Mouse (Mus musculus): Measurements from ENCODE around the gene Cd164.

The Cd164 gene

DNA sequence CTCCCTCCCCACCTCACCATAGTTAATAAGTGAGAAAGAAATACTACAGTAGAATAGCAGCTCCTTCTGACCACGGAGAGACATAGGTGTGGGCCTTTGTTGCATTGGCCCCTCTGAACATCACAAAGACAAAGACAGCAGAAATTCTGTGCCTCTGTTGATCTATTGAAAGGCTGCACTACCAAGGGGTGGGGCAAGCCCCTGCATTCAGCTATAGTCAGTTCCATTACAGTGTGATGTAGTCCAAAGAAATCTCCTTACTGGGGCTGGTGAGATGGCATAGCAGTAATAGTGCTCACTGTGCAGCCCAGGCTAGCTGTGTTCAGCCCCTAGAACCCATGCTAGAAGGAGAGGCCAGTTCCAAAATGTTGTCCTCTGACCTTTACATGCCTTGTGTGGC, 14.2 kb upstream of the Cd164 start:
- DNase-seq, result no peak

DNA sequence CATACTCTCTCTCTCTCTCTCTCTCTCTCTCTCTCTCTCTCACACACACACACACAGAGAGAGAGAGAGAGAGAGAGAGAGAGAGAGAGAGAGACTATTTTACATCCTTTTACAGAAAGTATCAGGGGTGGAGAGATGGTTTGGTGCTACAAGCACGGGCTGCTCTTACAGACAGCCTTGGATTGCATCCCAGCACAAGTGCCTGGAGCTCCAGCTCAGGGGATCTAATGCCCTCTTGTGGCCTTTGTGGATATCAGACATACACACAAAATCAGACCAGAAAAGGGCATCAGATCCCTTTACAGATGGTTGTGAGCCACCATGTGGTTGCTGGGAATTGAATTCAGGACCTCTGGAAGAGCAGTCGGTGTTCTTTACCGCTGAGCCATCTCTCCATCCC, 13.8 kb upstream of the Cd164 start:
- DNase-seq, result peak; percentile 87

DNA sequence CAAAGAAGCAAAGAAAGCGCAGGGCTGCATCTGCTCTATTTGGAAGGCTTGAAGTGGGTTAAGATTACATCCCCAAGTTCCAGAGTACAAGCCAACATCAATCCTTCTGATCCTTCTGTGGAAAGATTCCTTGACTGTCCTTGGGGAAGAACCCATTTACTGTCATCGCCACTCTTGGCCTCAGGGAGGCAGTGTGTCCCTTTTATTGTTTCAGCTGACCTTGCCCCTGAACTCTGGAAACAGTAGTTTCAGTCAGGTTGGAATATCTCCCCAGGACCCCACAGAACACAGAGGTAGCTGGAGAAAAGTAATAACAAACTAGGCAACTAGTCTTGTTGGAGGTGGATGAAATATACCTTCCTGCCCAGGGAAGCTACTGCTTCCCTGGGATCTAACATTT, 10.1 kb upstream of the Cd164 start:
- peak in 1 of 2 experiments; percentile 48 for DNase-seq

DNA sequence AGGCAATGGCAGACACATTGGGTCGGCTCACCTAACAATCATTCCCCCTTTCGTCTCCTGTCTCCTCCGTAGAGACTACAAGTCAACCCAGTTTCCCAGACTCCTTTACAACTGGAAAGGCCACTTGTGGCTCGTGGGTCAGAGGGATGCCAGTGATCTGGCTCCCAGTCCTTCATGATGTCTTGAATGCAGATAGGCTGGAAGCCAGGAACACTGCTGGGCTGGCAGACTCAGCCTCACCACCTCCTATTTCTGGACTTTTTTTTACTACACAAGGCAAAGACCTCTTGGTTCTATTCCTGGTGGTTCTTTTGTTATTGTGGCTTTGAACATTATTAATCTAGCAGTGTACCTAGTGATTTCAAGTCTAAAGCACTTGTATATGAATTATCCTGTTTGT, 4.9 kb upstream of the Cd164 start:
- no peak for DNase-seq

DNA sequence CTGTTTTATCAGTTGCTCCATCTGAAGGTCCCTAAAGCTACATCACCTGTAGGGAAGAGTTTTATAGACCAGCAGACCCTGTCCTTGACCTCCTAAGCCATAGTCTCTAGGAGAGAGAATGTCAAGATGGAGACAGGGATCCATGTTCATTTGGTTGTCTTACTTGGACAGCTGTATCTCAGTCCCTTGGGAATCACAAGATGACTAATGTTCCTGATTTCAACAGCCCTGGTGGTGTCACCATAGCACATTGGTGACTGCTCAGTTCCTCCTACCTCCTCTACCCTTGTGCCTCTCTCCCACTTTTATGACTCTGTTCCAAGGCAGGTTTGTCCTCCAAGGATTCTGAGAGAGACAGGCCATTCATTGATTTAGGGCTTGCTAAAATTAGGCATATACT, 4.3 kb upstream of the Cd164 start:
- DNase-seq, result no peak

DNA sequence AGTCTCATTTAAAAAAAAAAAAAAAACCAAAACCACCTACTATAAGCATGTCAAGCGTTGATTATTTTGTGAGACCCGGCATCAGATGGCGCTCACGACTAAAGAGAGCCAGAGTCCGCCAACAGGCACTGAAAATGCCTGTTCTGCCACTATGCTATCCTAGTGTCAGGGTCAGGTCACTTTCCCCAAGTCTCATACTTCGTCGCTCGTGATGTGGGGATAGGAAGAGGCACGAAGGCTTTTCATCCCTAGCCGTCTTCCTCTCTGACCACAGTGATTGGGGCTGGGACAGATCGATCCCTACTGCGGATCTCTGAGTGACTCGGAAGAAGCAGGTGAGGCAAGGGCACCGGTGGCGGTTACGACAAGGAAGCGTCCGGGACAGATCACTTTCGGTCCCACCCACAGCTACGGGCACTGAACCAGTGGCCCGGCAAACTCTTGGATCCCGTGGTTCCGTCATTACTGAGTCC, 670 bp upstream of the Cd164 start:
- DNase-seq, result peak; percentile 80 to 83

DNA sequence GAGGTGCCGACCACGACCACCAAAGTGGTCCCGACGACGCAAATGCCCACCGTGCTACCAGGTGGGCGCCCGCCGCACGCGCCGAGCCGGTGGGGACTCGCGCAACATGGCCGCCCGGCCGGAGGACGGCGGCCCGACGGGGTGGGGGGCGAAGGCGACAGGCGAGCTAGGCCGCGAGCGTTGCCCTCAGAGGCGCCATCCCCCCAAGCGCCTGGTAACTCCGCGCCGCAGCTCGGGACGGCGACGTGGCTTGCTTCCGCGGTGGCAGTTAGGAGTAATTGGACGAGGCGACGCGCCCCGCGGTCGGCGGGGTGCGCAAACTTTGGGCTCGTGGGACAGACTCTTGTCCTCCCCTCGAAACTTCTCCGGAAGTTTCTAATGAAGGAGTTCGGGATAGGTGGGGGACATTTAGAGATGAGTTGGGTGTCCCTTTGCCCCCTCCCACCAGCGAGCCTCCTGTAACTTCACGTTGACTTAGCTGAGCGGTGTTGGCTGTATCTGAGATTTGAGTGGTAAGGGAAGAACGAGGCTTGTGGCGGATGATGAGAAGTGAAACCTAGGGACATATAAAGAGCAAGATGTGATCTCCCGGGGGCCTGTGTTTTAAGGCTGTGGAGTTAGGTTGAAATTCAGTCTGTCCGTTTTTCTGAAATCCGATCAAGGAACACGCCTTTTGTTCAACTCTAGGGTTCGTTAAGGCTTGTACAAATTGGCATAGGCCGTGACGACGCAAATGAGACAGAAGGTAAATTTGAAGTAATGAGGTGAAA, 611 bp downstream of the Cd164 start:
- DNase-seq, result peak; percentile 67 to 71

DNA sequence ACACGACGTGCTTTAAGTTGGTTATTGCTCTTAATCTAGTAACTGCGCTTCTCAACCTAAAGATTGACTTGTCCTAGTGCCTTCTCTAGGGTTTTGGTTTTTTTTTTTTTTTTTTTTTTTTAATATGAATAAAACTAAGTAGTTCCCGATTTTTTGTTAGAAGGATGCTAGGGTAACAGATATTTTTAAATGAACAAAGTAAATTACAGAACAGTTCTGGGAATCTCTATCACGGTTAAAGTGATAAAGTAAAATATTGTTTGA, 1.1 kb downstream of the Cd164 start:
- DNase-seq, result no peak

DNA sequence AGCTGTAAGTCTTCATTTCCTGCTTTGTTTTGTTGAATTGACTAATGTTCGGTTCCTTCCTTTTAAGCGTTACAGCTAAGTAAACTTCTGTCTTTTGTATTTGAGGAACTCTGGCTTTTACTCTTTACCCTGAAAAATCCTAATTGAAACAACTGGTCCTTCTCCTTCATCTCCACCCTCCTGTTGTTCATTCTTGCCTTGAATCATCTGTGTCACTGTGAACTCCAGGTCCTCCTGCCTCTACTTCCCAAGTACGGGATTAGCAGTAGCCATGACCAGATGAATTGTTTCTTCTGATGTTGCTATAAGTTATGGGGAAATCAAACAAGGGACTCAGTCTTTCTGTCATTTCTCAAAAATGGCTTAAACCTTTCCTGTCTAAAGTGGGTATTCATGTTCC, 4.2 kb downstream of the Cd164 start:
- DNase-seq, result no peak

DNA sequence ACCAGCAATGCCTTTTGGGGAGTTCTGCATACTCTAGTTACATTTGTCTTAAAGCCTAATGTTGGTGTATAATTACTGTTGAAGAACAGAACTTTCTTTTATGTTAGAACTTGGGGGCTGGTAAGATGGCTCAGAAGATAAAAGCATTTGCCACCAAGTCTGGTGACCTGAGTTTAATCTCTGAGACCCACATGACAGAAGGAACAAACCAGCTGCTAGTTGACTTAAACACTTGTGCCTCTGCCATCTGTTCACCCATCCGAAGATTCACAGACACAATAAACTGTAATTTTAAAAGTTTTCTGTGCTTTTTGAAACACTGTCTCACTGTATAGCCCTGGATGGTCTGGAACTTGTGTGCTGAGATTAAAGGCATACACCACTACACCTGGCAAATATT, 6.5 kb downstream of the Cd164 start:
- no peak for DNase-seq

DNA sequence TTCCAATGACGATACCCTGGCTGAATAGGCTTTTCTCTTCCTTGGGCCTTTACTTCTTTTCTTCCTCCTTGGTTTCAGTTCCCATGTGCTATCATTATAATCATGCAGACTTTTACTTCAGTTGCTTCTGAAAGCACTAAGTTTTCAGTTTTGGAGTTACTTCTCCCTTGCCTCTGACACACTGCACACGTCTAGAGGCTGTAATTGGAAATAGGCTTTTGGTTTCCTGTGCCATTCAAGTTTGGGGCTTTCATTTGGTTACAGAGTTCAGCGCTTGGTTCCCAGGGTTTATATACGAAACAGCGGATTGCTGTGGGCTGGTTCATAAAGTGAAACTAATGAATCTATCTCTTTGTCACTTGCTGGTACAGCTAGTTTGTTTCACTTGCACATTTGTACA, 10.8 kb downstream of the Cd164 start:
- DNase-seq, result no peak

DNA sequence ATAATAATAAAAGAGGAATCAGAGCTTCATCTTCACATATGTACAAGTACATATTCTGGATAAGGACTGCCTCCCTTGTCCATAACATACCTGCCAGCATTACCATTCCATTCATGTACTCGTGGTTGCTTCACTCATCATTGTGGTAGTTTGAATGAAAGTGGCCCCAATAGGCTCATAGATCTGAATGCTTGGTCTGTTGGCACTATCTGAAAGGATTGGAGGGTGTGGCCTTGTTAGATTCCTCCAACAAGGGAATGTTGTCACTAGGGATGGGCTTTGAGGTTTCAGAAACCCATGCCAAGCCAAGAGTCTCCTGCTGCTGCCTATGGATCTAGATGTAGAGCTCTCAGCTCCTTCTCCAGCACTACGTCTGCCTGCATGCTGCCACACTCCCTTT, 16.8 kb downstream of the Cd164 start:
- no peak for DNase-seq

DNA sequence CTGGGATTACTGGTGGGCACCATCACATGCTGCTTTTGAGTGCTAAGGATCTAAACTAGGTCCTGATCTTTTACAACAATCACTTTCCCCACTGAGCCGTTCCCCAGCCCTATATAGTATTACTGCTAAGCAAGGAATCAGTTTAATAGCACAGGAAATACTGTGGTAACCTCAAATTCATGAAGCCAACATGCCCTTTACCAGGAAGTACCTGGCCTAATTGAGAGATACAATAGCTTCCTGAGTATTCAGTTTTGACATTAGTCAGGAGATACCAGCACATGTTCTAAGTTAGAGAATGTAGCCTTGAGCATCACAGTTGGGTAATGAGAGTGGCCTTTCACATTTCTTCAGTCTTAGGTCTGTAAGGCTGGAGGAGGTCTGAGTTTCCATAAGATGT, 17.5 kb downstream of the Cd164 start:
- DNase-seq, result no peak

DNA sequence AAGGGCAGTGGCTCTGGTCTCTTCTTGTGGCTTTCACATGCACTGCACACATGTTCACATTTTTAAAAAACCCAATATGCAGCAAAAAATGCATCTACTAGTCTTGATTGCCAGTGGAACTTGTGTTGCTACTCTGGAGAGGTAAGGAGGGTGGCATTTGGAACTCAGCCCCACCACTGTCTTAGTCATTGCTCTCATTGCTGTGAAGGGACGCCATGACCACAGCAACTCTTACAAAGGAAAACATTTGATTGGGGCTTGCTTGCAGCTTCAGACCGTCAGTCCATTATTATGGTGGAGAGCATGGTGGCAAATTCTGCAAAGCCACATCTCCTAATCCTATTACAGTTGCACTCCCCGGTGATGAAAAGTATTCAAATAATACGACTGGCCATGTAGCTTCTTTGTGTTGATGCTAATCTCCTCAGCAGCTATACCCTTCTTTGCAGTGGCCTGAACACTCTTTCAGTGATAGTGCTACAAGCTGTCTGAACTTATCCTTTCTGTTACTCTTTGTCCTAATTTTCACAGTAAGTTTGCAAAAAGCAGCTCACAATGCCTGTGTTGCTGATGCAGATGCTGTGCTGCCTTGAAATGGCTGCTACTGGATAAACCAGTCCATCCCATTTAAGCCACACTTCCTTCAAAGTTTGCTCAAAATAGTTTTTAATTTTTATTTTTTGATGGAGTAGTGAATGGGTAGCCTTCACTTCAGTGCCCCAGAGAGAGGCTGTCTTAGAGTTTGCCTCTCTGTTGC, 18.2 kb downstream of the Cd164 start:
- no peak for DNase-seq

DNA sequence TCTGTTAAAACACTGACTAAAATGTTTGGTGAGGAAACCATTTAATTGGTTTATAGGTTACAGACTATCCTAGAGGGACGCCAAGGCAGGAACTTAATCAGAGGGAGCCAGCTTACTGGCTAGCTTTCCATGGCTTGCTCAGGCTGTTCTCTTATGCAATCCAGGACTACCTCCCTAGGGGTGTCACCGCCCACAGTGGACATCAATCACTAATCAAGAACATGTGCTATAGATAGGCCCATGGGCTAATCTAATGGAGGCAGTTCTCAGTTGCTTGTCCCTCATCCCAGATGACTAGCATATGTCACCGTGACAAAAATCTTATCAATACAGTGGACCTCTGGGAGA, 18.7 kb downstream of the Cd164 start:
- DNase-seq, result no peak

DNA sequence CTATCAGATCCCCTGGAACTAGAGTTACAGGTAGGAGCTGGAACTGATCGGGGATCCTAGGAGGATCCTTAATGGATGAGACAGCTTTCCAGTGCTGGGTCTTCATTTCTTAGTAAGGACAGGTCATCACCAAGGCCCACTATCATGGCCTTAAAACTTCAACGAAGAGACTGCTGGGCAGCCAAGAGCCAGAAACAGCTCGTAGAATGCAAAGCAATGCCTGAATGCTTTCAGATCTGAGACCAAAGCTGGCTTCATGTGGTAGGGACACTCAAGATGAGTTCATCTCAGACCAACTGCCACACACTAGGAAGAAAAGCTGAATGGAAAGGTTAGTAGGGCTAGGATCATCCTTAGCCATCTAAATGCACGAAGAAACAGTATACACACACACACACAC, 19.8 kb downstream of the Cd164 start:
- no peak for DNase-seq

DNA sequence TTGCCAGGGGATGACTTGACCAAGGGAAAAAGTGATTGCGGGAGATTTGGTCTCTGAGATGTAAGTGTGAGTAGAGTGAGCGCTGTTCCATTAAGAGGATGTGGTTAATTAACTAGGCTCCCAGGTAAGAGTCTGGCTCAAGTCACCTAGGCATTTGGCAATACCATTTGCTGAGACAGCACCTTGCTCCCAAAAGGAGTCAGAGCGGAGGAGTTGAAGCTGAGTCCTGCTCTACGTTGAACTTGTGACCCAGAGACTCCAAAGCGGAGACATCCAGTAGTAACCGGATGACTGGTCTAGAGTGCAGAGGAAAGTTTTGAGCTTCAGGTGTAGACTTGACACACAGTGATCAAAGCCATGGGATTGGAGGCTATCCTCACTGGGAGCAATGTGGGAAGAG, 22.8 kb downstream of the Cd164 start:
- no peak for DNase-seq

DNA sequence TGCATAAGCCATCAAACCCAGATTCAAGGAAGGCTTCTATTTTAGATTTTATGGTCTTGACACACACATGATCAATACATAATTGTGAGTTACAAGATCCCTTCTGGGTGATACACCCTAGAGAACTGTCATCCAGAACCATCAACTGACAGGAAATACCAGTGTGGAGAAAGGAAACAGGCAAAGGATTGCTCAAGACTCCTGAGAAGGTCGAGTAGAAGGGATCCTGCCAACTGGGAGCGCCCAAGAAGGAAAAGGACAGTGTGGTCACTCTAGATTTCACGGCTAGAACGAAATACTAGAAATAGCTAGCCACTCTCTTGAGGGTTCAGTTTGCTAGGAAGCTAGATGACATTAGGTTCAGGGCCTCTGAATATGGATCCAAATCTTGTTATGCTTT, 24.2 kb downstream of the Cd164 start:
- DNase-seq, result no peak

DNA sequence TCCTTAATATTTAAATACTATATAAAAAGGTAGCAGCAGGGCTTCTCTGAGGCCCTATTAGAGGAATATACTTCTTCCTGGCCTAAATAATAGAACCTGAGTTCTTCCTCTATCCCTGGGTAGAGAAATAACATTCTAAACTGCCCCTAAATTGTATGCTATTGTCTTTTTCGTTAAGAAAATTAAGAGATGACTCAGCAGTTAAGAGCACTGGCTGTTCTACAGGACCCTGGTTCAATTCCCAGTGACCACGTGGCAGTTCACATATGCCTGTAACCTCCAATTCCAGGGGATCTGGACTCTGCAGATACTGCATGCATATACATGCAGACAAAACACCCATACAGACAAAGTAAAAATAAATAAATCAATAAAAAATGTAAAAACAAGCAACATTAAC, 24.6 kb downstream of the Cd164 start:
- no peak for DNase-seq

DNA sequence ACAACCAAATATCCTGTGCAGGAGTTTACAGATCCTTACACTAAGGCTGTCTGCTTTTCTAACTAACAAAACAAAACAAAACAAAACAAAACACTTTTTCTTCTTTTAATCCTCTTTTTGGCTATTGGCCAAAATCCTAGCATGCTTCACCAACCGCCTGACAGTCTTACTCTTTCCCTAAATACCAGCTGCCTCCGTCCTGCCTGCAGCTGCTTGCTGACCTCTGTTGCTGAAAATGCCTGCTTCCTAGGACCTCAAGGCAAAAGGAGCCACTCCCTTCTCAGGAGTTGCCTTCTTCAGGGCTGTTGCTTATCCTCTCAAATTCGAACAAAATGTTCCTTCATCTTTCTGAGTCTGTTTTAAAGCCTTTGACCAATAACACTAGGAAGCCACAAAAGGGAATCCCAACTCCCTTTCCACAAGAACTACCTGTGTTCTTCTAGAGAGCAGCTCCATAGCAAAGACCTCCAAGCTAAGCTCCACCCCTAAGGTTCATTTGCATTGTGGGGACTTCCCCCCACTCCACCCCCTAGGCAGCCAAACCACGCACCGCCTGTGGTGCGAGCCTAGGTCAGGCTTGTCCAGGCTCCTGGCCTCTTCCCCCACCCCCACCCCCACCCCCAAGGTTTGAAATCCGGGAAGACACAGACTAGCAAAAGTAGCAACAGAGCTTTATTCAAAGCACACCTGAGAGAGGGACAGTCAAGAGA, 25.4 kb downstream of the Cd164 start:
- no peak for DNase-seq

DNA sequence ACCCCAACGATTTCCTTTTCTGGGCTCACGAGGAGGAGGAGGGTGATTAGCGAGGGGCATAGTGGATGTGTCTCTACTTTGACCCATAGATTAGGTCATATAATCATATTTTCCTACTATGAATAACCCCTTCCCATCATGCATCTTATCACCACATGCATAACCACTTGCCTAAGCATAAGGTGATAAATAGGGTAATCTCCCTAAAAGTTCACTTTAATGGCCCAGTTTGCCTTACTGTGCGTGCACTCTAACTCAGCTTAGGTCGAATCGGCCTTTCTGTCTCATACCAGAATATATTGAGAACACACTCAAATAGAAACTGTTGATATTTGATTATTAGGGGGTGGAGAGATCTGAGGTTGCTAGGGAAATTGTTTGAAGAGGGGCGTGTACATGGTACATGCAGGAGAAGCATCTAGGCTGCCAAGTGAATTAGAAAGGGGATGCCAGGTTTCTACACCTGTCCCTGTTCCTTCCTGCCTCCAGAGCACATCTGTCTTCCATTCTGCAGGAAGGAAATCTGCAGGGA, 26.1 kb downstream of the Cd164 start:
- DNase-seq, result no peak

DNA sequence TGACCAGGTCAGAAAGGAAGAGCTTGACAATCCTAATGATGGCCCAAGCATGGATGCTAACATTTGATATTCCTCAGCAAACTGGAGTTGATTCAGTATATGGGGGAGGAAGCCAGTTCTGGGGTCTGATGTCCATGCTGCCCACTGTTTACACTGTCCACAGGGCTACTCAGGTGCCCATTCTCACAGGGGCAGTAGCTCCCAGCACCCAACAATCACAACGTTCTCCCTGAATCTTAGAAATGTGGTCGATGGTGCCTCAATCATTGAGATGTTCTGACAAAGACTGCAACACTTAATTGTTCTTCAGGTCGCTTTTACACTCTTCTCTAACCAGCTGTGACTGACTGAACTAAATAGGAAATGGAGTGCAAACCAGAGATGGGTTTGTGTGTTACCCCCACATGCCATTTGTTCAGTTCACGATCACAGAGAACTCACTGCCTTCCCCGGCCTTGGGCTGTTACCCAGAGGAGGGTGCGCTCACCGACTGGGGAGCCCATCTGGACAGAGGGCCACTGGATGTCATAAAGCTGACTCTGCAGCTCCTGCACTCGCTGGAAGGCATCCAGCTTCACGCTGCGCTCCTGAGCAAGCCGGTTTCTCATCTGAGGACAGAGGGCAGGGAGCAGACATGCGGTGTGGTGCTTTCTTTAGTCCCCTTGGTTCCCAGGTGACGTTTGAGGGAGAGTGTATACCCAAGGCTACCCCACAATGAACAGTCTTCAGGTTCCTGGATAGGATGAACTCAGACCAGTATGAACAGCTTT, 27.4 kb downstream of the Cd164 start:
- peak; percentile 35 to 58 for DNase-seq

DNA sequence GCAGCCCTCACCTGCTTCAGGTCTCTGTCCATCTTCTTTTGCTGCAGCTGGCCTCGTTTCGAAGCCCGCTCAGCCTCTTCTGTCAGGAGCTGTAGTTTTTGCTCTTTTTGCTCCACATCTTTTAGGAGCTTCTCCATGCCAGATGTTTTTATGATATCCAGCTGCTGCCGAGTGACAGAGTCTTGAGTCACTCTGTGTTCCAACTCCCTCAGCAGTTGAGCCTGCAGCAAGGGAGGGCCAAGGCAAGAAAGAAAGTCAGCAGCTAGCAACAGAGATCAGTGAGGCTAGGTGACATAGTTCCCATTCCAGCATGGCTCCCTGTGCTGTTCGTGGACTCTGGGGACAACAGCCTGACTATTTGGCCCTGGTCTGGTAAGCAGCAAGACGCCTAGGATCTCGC, 31.5 kb downstream of the Cd164 start:
- no peak for DNase-seq
